Mouse (Mus musculus): Measurements from ENCODE around the gene Klk1b8. TPM values are rescaled to one million over a fixed set of nuclear protein-coding genes. Genes with fewer than 3 reads are reported as not detected.

The Klk1b8 gene
- not detected in 2 replicates for polyA plus RNA-seq (2014; fragmentation: Nextera tagmentation; extraction: Ambion mirVana)

DNA sequence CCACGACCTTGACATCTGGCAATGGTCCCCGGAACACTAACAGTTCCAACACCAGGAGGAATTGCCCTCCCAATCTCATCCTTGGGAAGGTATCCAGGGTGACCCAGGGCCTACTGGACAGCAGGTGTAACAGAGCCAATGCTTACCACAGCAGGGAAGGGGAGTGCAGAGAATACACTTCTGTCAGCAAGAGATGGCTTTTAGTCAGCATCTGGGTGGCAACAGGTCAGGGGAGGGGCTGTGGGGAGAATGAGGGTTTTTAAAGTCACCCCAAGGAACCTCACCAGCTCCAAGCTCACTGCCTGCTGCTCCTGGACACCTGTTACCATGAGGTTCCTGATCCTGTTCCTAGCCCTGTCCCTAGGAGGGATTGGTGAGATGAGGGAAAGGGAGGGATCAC is at the start of gene Klk1b8:
Gene Klk1b8 (plus strand): TSS at position 301 of the 400 bp plus-strand sequence.
- no peaks in the 10 kb centered on the region for H3K4me1 ChIP-seq (ENCODE audit: control insufficient read depth, insufficient read depth, low read length)
- H3K27ac ChIP-seq (replicated peaks; ENCODE audit: low read depth, low read length), result no peak within 1 kb of the TSS

DNA sequence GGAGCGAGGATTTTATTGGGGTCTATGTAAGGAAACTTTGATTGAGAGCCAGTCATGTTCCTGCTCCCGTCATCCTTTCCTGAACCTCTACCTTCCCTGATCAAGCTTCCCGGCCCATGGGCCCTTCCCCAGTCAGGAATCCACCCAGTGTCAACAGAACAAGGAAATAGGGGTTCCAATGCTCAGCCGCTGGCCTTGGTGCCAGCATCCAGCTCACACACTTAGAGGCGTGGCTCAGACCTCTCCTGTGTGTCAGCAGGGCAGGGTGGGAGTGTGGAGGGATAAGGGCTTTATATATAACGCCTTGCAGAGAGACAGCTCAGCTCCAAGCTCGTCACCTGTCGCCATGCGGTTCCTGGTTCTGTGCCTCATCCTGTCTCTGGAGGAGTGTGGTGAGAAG is 35.6 kb upstream of the Klk1b8 start:
- DNase-seq (ENCODE audit: low spot score) (no peak), ATAC-seq (ENCODE audit: low read depth) (no peak)
- Histone ChIP-seq H3K4me1 (ENCODE audit: control insufficient read depth, insufficient read depth, low read length) (no peaks in the 10 kb centered on the region), H3K4me2 (ENCODE audit: low read depth, low read length) (no peak overlapping the region), H3K9me3 (ENCODE audit: control insufficient read depth, low read length) (no peaks in the 10 kb centered on the region), H3K36me3 (ENCODE audit: control insufficient read depth, insufficient read depth, low read length) (no peaks in the 10 kb centered on the region), H3K9ac (ENCODE audit: low read depth, low read length) (no peak overlapping the region), H3K27me3 (replicated peaks; ENCODE audit: control insufficient read depth, insufficient read depth, low read length) (no peaks in the 10 kb centered on the region), H3K4me3 (ENCODE audit: low read depth, low read length) (no peak overlapping the region), H3K27ac (replicated peaks; ENCODE audit: low read depth, low read length) (no peak overlapping the region)
- WGBS, result 63% methylated on average over 9 of the region's 9 CpGs

More for the DNA sequence above, at the start of gene Klk1b8:
- Histone ChIP-seq H3K36me3 (ENCODE audit: control insufficient read depth, insufficient read depth, low read length) (no peaks in the 10 kb centered on the region), H3K27me3 (replicated peaks; ENCODE audit: control insufficient read depth, insufficient read depth, low read length) (no peaks in the 10 kb centered on the region), H3K4me2 (ENCODE audit: low read depth, low read length) (no peak within 1 kb of the TSS), H3K9me3 (ENCODE audit: control insufficient read depth, low read length) (no peaks in the 10 kb centered on the region), H3K4me3 (ENCODE audit: low read depth, low read length) (no peak within 1 kb of the TSS), H3K9ac (ENCODE audit: low read depth, low read length) (no peak within 1 kb of the TSS)
- no peak for DNase-seq (ENCODE audit: low spot score)
- ATAC-seq (ENCODE audit: low read depth), result no peak
- WGBS, result 87% methylated on average over 2 of the region's 2 CpGs

DNA sequence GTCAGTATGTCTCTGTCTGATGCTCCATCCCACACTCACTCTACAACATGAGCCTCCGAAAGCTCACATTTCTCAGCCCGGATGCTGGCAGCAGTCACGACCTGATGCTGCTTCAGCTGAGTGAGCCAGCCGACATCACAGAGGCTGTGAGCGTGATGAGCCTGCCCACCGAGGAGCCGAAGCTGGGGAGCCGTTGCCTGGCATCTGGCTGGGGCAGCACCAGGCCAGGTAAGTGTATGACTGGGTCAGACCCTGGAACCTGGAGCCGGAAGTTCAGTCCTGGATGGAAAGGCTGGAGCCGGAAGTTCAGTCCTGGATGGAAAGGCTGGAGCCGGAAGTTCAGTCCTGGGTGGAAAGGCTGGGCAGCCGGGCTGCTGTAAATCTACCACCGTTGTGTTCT is 32.0 kb upstream of the Klk1b8 start:
- DNase-seq (ENCODE audit: low spot score) (no peak), ATAC-seq (ENCODE audit: low read depth) (no peak)
- WGBS, result 83% methylated on average over 13 of the region's 13 CpGs
- H3K27ac ChIP-seq (replicated peaks; ENCODE audit: low read depth, low read length), result no peak overlapping the region
- H3K27me3 ChIP-seq (replicated peaks; ENCODE audit: control insufficient read depth, insufficient read depth, low read length), result no peaks in the 10 kb centered on the region
- no peak overlapping the region for H3K9ac ChIP-seq (ENCODE audit: low read depth, low read length)
- H3K4me1 ChIP-seq (ENCODE audit: control insufficient read depth, insufficient read depth, low read length), result no peaks in the 10 kb centered on the region
- H3K4me3 ChIP-seq (ENCODE audit: low read depth, low read length), result no peak overlapping the region
- H3K36me3 ChIP-seq (ENCODE audit: control insufficient read depth, insufficient read depth, low read length), result no peaks in the 10 kb centered on the region
- H3K4me2 ChIP-seq (ENCODE audit: low read depth, low read length), result no peak overlapping the region
- H3K9me3 ChIP-seq (ENCODE audit: control insufficient read depth, low read length), result no peaks in the 10 kb centered on the region

DNA sequence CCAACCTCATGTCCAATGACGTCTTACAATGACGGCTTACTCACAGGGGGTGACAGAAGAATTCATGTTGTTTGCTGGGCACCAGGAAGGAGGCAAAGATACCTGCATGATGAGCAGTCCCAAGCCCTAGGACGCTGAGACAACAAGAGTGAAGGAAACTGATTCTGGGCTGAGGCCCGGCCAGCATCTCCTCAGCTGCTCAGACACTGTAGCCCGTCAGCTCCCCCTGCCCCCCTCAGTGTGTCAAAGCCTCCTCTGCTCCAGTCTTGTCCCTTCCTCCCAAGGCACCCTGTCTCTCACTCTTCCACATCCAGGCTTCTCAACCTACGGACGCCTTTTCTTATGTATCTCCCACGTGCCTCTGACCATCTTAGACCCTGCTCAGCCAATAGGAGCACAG is 31.6 kb upstream of the Klk1b8 start:
- Histone ChIP-seq H3K27ac (replicated peaks; ENCODE audit: low read depth, low read length) (no peak overlapping the region), H3K27me3 (replicated peaks; ENCODE audit: control insufficient read depth, insufficient read depth, low read length) (no peaks in the 10 kb centered on the region), H3K4me3 (ENCODE audit: low read depth, low read length) (no peak overlapping the region), H3K4me1 (ENCODE audit: control insufficient read depth, insufficient read depth, low read length) (no peaks in the 10 kb centered on the region), H3K9ac (ENCODE audit: low read depth, low read length) (no peak overlapping the region), H3K9me3 (ENCODE audit: control insufficient read depth, low read length) (no peaks in the 10 kb centered on the region), H3K4me2 (ENCODE audit: low read depth, low read length) (no peak overlapping the region), H3K36me3 (ENCODE audit: control insufficient read depth, insufficient read depth, low read length) (no peaks in the 10 kb centered on the region)
- 77% methylated on average over 8 of the region's 8 CpGs for WGBS
- DNase-seq (ENCODE audit: low spot score) (no peak), ATAC-seq (ENCODE audit: low read depth) (no peak)

DNA sequence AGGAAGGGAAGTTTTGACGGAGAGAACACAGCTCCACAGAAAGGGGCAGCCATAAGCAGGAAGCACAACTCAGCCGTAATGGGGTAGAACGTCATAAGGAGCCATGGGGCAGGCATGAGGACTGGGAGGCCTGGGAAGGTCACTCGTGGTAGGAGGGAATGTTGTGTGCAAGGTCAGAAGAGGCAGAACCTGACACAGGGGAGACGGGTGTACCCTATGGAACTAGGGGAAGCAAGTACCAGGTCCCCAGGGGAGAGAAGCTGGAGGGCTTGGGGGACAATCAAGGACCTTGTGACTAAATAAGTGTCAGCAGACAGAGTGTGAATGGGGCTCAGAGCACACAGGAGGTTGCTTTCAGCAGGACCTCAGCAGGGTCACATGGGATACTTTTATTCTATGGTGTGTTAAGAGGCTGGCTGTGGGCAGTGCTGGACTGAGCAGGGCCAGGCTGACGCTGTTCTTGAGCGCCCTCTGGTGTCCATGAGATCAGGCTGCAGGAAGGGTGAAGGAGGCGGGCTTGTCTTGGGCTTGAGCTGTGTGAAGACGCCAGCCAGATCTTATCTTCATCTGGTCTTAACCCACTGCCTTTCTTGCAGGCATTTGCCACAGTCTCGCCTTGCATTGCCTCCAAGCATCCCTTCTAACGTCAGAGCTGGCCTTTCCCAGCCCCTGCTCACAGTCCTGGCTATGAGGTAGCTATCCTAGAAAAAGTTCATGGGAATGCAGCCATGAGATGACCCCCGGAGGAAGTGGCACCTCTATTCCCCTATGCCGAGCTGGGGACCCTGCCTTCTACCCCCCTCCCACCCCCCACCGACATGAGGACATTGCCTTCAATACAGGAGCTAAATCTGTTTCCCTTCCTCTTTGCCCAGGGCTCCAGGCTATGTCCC is 30.7 kb upstream of the Klk1b8 start:
- Histone ChIP-seq H3K27me3 (replicated peaks; ENCODE audit: control insufficient read depth, insufficient read depth, low read length) (no peaks in the 10 kb centered on the region), H3K36me3 (ENCODE audit: control insufficient read depth, insufficient read depth, low read length) (no peaks in the 10 kb centered on the region), H3K4me3 (ENCODE audit: low read depth, low read length) (no peak overlapping the region), H3K9ac (ENCODE audit: low read depth, low read length) (no peak overlapping the region), H3K9me3 (ENCODE audit: control insufficient read depth, low read length) (no peaks in the 10 kb centered on the region), H3K27ac (replicated peaks; ENCODE audit: low read depth, low read length) (no peak overlapping the region), H3K4me2 (ENCODE audit: low read depth, low read length) (no peak overlapping the region), H3K4me1 (ENCODE audit: control insufficient read depth, insufficient read depth, low read length) (no peaks in the 10 kb centered on the region)
- ATAC-seq (ENCODE audit: low read depth) (peak; percentile 88), DNase-seq (ENCODE audit: low spot score) (peak; percentile 74)
- WGBS, result 27% methylated on average over 14 of the region's 14 CpGs

DNA sequence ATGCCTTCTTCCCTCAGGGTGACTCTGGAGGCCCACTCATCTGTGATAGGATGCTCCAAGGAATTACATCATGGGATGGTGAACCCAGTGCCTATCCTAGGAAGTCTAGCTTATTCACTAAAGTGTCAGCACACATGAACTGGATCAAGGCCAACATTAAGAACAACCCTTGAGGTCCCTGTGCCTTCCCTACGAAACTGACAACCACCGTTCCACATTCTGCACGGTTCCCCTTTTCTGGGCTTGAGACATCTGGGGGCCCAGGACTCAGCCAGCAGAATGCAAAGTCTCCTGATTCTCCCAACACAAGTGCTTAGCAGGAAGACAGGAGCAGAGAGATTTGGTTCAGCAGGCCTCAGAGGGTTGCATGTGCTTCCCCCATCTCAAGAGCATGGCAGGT is 29.9 kb upstream of the Klk1b8 start:
- 90% methylated on average over 3 of the region's 3 CpGs for WGBS
- Histone ChIP-seq H3K4me3 (ENCODE audit: low read depth, low read length) (no peak overlapping the region), H3K9ac (ENCODE audit: low read depth, low read length) (no peak overlapping the region), H3K27me3 (replicated peaks; ENCODE audit: control insufficient read depth, insufficient read depth, low read length) (no peaks in the 10 kb centered on the region), H3K36me3 (ENCODE audit: control insufficient read depth, insufficient read depth, low read length) (no peaks in the 10 kb centered on the region), H3K9me3 (ENCODE audit: control insufficient read depth, low read length) (no peaks in the 10 kb centered on the region), H3K4me2 (ENCODE audit: low read depth, low read length) (no peak overlapping the region), H3K27ac (replicated peaks; ENCODE audit: low read depth, low read length) (no peak overlapping the region), H3K4me1 (ENCODE audit: control insufficient read depth, insufficient read depth, low read length) (no peaks in the 10 kb centered on the region)
- DNase-seq (ENCODE audit: low spot score), result no peak
- no peak for ATAC-seq (ENCODE audit: low read depth)

DNA sequence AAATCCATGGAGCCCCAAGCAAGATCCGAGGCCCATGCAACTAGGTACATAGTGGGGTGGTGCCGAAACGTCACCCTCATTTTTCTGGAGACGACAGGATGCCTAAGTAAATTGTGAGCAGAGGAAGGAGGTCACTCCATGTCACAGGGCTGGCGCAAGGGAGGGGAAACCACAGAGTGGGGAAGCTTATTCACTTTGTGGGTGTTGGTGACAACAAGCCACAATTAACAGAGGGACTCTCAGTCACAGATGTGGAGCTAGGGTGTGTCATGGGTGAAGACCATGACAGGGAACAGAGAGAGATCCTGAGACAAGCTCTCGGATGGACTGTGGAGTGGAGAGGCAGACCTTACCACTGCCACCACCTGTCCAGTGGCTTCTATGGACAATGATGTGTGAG is 29.4 kb upstream of the Klk1b8 start:
- Histone ChIP-seq H3K4me3 (ENCODE audit: low read depth, low read length) (no peak overlapping the region), H3K9ac (ENCODE audit: low read depth, low read length) (no peak overlapping the region), H3K9me3 (ENCODE audit: control insufficient read depth, low read length) (no peaks in the 10 kb centered on the region), H3K4me2 (ENCODE audit: low read depth, low read length) (no peak overlapping the region), H3K27ac (replicated peaks; ENCODE audit: low read depth, low read length) (no peak overlapping the region), H3K27me3 (replicated peaks; ENCODE audit: control insufficient read depth, insufficient read depth, low read length) (no peaks in the 10 kb centered on the region), H3K4me1 (ENCODE audit: control insufficient read depth, insufficient read depth, low read length) (no peaks in the 10 kb centered on the region), H3K36me3 (ENCODE audit: control insufficient read depth, insufficient read depth, low read length) (no peaks in the 10 kb centered on the region)
- ATAC-seq (ENCODE audit: low read depth), result no peak
- no peak for DNase-seq (ENCODE audit: low spot score)
- WGBS, result 73% methylated on average over 6 of the region's 6 CpGs

DNA sequence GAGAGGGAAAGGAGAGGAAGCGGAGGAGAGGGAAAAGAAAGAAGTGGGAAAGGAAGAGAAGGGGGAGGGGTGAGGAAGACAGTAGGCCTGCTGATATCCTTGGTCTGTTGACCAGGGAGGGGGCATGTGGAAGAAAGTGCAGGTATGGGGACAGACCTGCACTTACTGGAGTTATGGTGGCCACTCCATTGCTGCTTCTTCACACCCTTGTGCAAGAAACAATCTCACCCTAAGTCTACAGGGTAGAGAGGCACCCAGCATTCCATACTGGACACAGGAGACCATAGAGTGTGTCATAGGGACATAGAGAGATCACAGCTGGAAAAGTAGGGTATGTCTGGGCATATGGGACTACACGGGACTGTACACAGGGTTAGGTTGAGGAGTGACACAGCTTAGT is 28.5 kb upstream of the Klk1b8 start:
- DNase-seq (ENCODE audit: low spot score) (no peak), ATAC-seq (ENCODE audit: low read depth) (no peak)
- Histone ChIP-seq H3K4me1 (ENCODE audit: control insufficient read depth, insufficient read depth, low read length) (no peaks in the 10 kb centered on the region), H3K27ac (replicated peaks; ENCODE audit: low read depth, low read length) (no peak overlapping the region), H3K9me3 (ENCODE audit: control insufficient read depth, low read length) (no peaks in the 10 kb centered on the region), H3K4me3 (ENCODE audit: low read depth, low read length) (no peak overlapping the region), H3K9ac (ENCODE audit: low read depth, low read length) (no peak overlapping the region), H3K36me3 (ENCODE audit: control insufficient read depth, insufficient read depth, low read length) (no peaks in the 10 kb centered on the region), H3K27me3 (replicated peaks; ENCODE audit: control insufficient read depth, insufficient read depth, low read length) (no peaks in the 10 kb centered on the region), H3K4me2 (ENCODE audit: low read depth, low read length) (no peak overlapping the region)
- 88% methylated on average over 2 of the region's 2 CpGs for WGBS

DNA sequence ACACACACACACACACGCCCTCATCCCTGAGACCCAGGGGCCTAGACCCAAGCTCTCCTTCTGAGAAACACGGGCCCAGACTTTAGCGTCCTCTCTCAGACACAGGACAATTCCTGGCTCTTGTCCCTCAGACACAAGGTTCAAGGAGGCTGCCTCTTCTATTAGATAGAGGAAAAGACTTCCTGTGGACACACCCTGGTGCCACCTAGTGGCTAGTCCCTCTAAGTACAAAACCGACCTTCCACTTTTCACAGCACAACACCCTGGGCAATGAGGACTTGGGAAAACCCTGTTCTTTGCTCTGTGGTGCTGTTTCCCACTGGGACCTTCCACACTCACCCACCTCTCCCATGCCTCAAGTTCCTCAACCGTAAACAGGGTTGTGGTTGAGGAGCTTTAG is 24.5 kb upstream of the Klk1b8 start:
- Histone ChIP-seq H3K27ac (replicated peaks; ENCODE audit: low read depth, low read length) (no peak overlapping the region), H3K9ac (ENCODE audit: low read depth, low read length) (no peak overlapping the region), H3K4me2 (ENCODE audit: low read depth, low read length) (no peak overlapping the region), H3K4me3 (ENCODE audit: low read depth, low read length) (no peak overlapping the region), H3K9me3 (ENCODE audit: control insufficient read depth, low read length) (no peaks in the 10 kb centered on the region), H3K27me3 (replicated peaks; ENCODE audit: control insufficient read depth, insufficient read depth, low read length) (no peaks in the 10 kb centered on the region), H3K36me3 (ENCODE audit: control insufficient read depth, insufficient read depth, low read length) (no peaks in the 10 kb centered on the region), H3K4me1 (ENCODE audit: control insufficient read depth, insufficient read depth, low read length) (no peaks in the 10 kb centered on the region)
- no peak for ATAC-seq (ENCODE audit: low read depth)
- 64% methylated on average over 5 of the region's 5 CpGs for WGBS
- DNase-seq (ENCODE audit: low spot score), result no peak
